Mouse (Mus musculus) stomach, embryonic 16.5 days (tissue): Measurements from ENCODE around the gene Krtap11-1. TPM values are rescaled to one million over a fixed set of nuclear protein-coding genes. Genes with fewer than 3 reads are reported as not detected.

ENCODE experiments used
- ATAC-seq: fragments of 200-750 bp; cut with Nextera tagmentation; 2 replicates; pipeline ENCODE4 v1.8.0; 2017; ENCODE audit warnings: moderate number of reproducible peaks, moderate TSS enrichment; ENCODE audit not compliant: insufficient read depth, low FRiP score
- H3K27ac ChIP-seq: fragments of 300-500 bp; sonication (generic); 2 replicates; pipeline ENCODE4 v1.5.1; 2014; ENCODE audit warnings: low read length
- H3K27me3 ChIP-seq: fragments of 300-500 bp; sonication (generic); 2 replicates; pipeline ENCODE4 v1.6.1; 2014; ENCODE audit warnings: low read length, control low read depth, mixed read lengths; ENCODE audit not compliant: control insufficient read depth, insufficient read depth
- H3K36me3 ChIP-seq: fragments of 300-500 bp; sonication (generic); 2 replicates; pipeline ENCODE4 v1.6.1; 2014; ENCODE audit warnings: low read length; ENCODE audit not compliant: control insufficient read depth, insufficient read depth
- H3K4me1 ChIP-seq: fragments of 300-500 bp; sonication (generic); 2 replicates; pipeline ENCODE4 v1.6.1; 2014; ENCODE audit warnings: low read length, control low read depth, mixed read lengths; ENCODE audit not compliant: control insufficient read depth, insufficient read depth
- H3K4me2 ChIP-seq: fragments of 300-500 bp; sonication (generic); 2 replicates; pipeline ENCODE4 v1.6.1; 2014; ENCODE audit warnings: low read depth, low read length, mixed read lengths
- H3K4me3 ChIP-seq: fragments of 300-500 bp; sonication (generic); replicated peaks from 2 replicates; pipeline ENCODE4 v1.5.1; 2014; ENCODE audit warnings: mild to moderate bottlenecking, low read length
- H3K9ac ChIP-seq: fragments of 300-500 bp; sonication (generic); 2 replicates; pipeline ENCODE4 v1.6.1; 2014; ENCODE audit warnings: low read length
- H3K9me3 ChIP-seq: fragments of 300-500 bp; sonication (generic); replicated peaks from 2 replicates; pipeline ENCODE4 v1.6.1; 2016; ENCODE audit warnings: low read length, control low read depth; ENCODE audit not compliant: control insufficient read depth
- WGBS: fragments of 180-500 bp; shearing (Covaris S2); extraction: QIAGEN DNeasy Blood & Tissue Kit; methylation state at CpG from one replicate; pipeline ENCODE4 v1.1.7; 2014; 5-methylcytosine and 5-hydroxymethylcytosine counted together
- polyA plus RNA-seq: library from polyadenylated mRNA; unstranded; fragments of >200 nt; fragmentation: Nextera tagmentation; extraction: Ambion mirVana; gene quantifications from 2 replicates; pipeline ENCODE4 v1.2.1, GENCODE M21; 2015

Krtap11-1 gene
- polyA plus RNA-seq, 1 experiment from 2014 or later = not detected

DNA sequence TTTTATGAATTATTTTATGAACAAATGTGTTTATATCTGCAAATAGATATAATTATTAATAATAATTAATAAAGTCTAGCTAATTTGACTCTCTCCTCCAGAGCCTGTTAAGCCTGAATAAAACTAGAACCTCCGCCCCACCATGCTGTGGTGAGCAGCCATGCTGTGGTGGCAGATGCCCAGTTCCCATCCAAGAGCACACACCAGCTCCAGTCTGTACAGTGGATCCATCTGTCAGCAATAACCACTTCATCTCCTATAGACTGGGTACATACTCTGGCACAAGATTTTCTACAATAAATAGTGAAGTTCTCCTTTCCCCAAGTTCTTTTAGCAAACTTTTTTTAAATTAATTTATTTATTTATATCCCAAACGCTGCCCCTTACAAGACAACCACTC, 10.7 kb upstream of the Krtap11-1 start:
- Histone ChIP-seq H3K9me3 (no peaks in the 10 kb centered on the region), H3K9ac (no peak overlapping the region), H3K4me1 (no peaks in the 10 kb centered on the region), H3K4me2 (no peak overlapping the region), H3K36me3 (no peaks in the 10 kb centered on the region), H3K27me3 (no peaks in the 10 kb centered on the region), H3K27ac (no peak overlapping the region), H3K4me3 (no peak overlapping the region)
- WGBS = 77% methylated on average over 2 of the region's 2 CpGs
- ATAC-seq = no peak

DNA sequence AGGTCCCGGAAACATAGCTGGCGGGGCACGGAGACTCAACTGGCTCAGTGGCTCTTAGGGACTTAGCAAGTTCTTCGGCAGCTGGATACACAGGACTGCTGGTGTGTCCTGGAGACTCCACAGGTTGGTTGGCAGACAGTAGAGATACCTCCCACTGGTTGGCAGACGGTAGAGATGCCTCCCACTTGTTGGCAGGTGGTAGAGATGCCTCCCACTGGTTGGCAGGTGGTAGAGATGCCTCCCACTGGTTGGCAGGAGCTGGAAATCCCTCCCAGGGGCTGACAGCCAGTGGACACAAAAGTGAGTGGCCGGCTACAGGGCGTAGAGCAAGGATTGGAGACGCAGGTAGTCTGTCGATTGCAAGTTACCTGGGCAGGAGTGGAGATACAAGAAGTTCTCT, 467 bp downstream of the Krtap11-1 start:
- WGBS = 88% methylated on average over 9 of the region's 9 CpGs
- H3K27ac ChIP-seq = no peak overlapping the region
- ATAC-seq = no peak
- H3K9me3 ChIP-seq = no peaks in the 10 kb centered on the region
- H3K9ac ChIP-seq = no peak overlapping the region
- H3K36me3 ChIP-seq = no peaks in the 10 kb centered on the region
- H3K4me2 ChIP-seq = no peak overlapping the region
- no peak overlapping the region for H3K4me3 ChIP-seq
- H3K4me1 ChIP-seq = no peaks in the 10 kb centered on the region
- H3K27me3 ChIP-seq = no peaks in the 10 kb centered on the region

DNA sequence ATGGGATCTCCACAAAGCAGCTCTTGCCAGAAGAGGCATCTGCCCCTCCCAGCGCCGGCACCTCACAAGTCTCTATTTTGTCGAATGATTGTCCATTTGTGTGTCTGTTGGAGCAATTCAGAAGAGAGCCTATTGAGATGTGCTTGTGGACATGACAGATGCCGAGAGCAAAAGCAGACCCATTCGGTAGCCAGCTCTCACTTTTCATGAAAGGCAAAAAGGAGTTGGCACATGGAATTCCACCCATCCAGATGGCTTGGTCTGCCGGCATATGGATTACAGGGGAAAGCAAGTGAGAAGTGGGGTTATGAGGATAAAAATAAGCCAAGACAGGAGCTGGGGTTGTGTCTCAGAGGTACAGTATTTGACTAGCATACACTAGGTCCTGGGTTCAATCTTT, 1.8 kb downstream of the Krtap11-1 start:
- Histone ChIP-seq H3K4me1 (no peaks in the 10 kb centered on the region), H3K36me3 (no peaks in the 10 kb centered on the region), H3K4me2 (no peak overlapping the region), H3K4me3 (no peak overlapping the region), H3K27me3 (no peaks in the 10 kb centered on the region), H3K9me3 (no peaks in the 10 kb centered on the region), H3K27ac (no peak overlapping the region), H3K9ac (no peak overlapping the region)
- 69% methylated on average over 6 of the region's 6 CpGs for whole genome bisulfite sequencing
- no peak for ATAC-seq

DNA sequence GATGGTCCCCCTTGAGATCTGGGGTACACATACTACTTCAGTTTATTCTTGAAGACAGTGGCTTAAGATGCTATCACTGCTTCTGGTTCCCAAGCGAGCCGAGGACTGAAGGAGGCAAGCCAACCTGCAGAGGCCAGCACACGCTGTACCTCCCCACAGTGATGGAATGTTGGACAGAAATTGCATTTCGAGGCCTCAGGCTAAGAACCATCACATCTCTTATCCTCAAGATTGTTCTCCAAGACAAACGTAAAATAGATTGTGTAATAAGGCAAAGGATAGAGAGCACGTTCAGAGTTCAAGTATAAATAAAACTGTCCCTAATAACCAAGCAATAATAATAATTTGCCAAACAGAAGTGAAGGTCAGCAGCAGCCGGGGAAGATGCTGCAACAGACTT, 2.8 kb downstream of the Krtap11-1 start:
- Histone ChIP-seq H3K27ac (no peak overlapping the region), H3K9ac (no peak overlapping the region), H3K36me3 (no peaks in the 10 kb centered on the region), H3K4me2 (no peak overlapping the region), H3K4me1 (no peaks in the 10 kb centered on the region), H3K27me3 (no peaks in the 10 kb centered on the region), H3K4me3 (no peak overlapping the region), H3K9me3 (no peaks in the 10 kb centered on the region)
- 69% methylated on average over 7 of the region's 7 CpGs for WGBS
- no peak for ATAC-seq

DNA sequence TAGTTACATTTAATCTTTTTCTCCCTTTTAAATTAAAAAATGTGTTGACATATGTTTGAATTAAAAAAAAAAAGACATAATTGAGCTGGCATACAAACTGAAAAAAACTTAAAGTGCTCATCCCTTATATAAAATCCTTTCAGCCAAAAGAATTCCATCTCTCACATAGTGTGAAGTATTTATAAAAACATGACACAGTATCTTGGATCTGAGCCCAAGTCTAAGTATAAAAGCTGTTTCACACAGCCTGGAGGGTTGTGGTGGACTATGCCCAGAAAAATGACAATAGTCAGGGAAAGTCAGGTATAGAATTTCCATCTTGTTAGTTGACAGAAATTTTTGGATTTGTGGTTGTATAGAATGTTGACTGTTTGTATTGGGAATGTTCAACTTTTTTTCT, 20.7 kb downstream of the Krtap11-1 start:
- H3K27me3 ChIP-seq = no peaks in the 10 kb centered on the region
- H3K27ac ChIP-seq = no peak overlapping the region
- H3K9ac ChIP-seq = no peak overlapping the region
- H3K4me3 ChIP-seq = no peak overlapping the region
- no peak for ATAC-seq
- H3K4me2 ChIP-seq = no peak overlapping the region
- no peaks in the 10 kb centered on the region for H3K36me3 ChIP-seq
- H3K9me3 ChIP-seq = no peaks in the 10 kb centered on the region
- no peaks in the 10 kb centered on the region for H3K4me1 ChIP-seq

DNA sequence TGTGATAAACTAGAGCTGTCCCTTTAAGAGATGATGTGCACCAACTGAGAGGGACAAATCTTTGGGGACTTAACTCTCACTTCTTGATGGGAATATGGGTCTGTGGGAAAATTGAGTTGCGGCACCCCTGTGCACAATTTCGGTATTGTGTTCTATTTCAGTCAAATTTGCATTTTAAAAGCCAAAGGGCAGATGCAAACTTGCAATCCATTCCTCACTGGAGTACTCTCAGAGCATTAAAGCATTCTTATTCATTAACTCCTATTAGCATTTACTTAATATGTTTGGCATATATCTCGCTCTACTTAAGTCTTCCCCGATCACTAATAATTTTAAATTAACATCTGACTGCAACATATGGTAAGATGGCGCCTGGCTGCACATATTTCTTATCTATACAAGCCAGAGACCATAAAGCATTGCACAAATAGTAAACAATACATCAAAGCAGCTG, 32.9 kb downstream of the Krtap11-1 start:
- H3K4me1 ChIP-seq = no peaks in the 10 kb centered on the region
- WGBS = 85% methylated on average over 5 of the region's 5 CpGs
- no peak for ATAC-seq
- H3K27ac ChIP-seq = no peak overlapping the region
- H3K9ac ChIP-seq = no peak overlapping the region
- H3K9me3 ChIP-seq = no peaks in the 10 kb centered on the region
- no peaks in the 10 kb centered on the region for H3K27me3 ChIP-seq
- no peak overlapping the region for H3K4me3 ChIP-seq
- no peak overlapping the region for H3K4me2 ChIP-seq
- no peaks in the 10 kb centered on the region for H3K36me3 ChIP-seq

DNA sequence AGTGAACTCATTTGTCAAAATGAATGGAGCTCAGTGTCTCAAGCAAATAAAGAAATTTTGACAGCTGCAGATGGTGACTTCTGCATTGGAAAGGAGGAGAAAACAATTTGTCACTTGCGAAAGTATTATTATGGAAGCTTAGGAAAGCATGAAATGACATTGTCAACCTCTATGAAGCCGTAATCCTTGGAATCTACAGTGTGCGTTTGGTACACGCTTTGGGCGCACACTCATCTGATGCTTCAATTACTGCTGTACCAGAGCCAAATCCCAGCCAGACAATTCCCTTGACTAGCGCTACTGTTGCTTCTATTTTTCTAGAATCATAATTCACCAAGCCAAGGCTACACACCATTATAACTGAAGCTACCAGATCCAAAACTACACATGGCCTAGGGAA, 33.6 kb downstream of the Krtap11-1 start:
- Histone ChIP-seq H3K4me2 (no peak overlapping the region), H3K27ac (no peak overlapping the region), H3K36me3 (no peaks in the 10 kb centered on the region), H3K9ac (no peak overlapping the region), H3K9me3 (no peaks in the 10 kb centered on the region), H3K4me1 (no peaks in the 10 kb centered on the region), H3K4me3 (no peak overlapping the region), H3K27me3 (no peaks in the 10 kb centered on the region)
- ATAC-seq = no peak
- WGBS = 85% methylated on average over 6 of the region's 6 CpGs

DNA sequence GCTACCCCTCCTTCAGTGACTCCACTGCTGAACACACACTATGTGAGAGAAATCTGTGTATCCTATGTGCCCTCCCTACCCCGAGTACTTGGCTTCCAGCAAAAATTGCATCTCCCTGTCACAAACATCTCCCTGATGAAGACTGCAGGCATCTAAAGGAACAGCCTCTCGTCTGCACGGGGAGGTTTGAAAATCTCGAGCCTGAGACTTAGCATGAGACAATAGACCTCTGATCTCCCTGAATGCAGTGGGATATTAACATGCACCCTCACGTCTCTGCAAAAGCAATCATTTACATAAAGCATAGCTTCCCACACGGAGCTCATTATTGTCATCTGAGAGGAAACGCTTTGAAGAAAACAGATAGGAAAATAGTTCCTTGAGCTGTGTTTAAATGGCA, 40.4 kb downstream of the Krtap11-1 start:
- Histone ChIP-seq H3K4me2 (no peak overlapping the region), H3K4me3 (no peak overlapping the region), H3K27me3 (no peaks in the 10 kb centered on the region), H3K27ac (no peak overlapping the region), H3K4me1 (no peaks in the 10 kb centered on the region), H3K9me3 (no peaks in the 10 kb centered on the region), H3K36me3 (no peaks in the 10 kb centered on the region), H3K9ac (no peak overlapping the region)
- 44% methylated on average over 7 of the region's 7 CpGs for WGBS
- no peak for ATAC-seq

DNA sequence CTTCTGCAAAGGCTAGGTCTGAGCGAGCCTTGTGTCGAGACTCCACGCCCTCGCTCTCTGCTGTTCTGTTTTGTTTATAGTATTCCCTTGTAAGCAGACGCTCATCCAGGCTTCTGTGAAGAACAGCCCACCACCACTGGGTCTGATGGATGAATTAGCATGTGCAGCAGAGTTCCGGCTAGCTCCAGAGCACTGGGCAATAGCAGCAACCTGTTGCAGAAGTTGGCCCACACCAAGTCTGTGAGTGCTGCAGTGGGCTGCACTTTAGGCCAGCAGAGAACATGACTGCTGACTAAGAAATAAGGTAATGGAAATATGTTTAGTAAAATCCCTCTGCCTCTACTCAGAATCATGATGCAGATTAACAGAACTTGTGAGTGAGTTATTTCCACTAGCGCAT, 41.1 kb downstream of the Krtap11-1 start:
- Histone ChIP-seq H3K4me3 (no peak overlapping the region), H3K36me3 (no peaks in the 10 kb centered on the region), H3K27ac (no peak overlapping the region), H3K4me1 (no peaks in the 10 kb centered on the region), H3K4me2 (no peak overlapping the region), H3K9ac (no peak overlapping the region), H3K9me3 (no peaks in the 10 kb centered on the region), H3K27me3 (no peaks in the 10 kb centered on the region)
- no peak for ATAC-seq
- WGBS = 40% methylated on average over 7 of the region's 7 CpGs

DNA sequence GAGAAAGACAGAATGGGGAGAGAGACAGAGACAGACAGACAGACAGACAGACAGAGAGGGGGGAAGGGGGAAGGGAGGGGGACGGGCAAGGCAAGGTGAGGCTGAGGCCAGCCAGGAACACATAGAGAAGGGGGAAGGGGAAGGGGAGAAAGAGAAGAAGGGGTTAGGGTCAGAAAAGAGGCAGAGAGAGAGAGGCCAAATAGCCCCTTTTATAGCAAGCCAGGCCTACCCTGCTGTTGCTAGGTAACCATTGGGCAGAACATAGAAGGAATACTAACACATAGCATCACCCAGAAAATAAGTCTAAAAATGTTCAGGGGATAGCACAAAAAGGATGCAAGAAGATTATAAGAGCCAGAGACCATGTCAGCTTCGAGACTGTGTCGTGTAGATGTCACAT, 42.6 kb downstream of the Krtap11-1 start:
- no peak overlapping the region for H3K27ac ChIP-seq
- WGBS = 86% methylated on average over 3 of the region's 3 CpGs
- H3K4me2 ChIP-seq = no peak overlapping the region
- H3K27me3 ChIP-seq = no peaks in the 10 kb centered on the region
- no peak overlapping the region for H3K9ac ChIP-seq
- H3K4me3 ChIP-seq = no peak overlapping the region
- H3K4me1 ChIP-seq = no peaks in the 10 kb centered on the region
- no peaks in the 10 kb centered on the region for H3K36me3 ChIP-seq
- H3K9me3 ChIP-seq = no peaks in the 10 kb centered on the region
- no peak for ATAC-seq
